Mouse (Mus musculus) lung, adult 2 months (tissue): ENCODE results near the gene Ppm1e.

Source experiments
- CTCF ChIP-seq: fragments of 200-500 bp; IDR thresholded peaks from 2 replicates; pipeline ENCODE4 v1.5.1; 2011; ENCODE audit warnings: mild to moderate bottlenecking, low read length, control low read depth; ENCODE audit not compliant: insufficient read depth
- POLR2A ChIP-seq: fragments of 200-500 bp; IDR thresholded peaks from 2 replicates; pipeline ENCODE4 v1.6.1; 2011; ENCODE audit warnings: low read depth, mild to moderate bottlenecking, control low read depth, low read length, borderline replicate concordance; ENCODE audit errors: extremely low read depth

DNA sequence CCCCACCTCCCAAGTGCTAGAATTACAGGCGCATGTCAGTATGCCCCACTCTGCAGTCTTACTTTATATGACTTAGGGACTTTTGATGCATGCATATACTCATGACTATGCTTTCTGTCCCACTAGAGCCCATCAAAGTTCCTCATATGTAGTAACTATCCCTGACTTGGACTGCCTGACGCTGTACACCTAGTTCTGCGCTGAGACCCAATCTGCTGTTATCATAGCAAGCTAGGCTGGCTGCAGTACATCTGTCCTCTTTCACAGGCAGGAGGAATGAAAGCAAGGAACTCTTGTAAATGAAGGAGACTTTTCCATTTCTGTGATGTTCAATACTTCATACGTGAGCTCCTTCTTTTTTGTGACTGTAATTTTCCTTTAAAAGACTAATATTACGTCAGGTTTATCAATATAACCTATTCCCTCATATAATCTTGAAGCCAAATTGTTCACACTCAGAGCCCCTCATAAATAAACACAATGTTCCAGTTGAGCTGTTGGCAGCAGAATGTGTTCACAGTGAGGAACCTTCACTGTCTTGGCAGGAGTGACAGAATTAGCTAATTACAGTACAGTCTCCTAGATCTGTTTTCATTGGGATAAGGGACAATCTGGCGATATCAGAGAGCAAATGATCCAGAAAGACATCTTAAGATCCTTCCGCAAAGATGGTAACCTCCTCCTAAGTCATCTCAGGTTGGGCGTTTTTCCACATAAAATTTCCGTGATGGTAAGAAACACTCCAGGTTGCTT lies 39.7 kb downstream of the Ppm1e start:
- TF ChIP-seq POLR2A, result no peak
- no peak for TF ChIP-seq CTCF
